Comparison of ENCODE assay signal across 8 mouse cellular contexts in the genomic region with DNA sequence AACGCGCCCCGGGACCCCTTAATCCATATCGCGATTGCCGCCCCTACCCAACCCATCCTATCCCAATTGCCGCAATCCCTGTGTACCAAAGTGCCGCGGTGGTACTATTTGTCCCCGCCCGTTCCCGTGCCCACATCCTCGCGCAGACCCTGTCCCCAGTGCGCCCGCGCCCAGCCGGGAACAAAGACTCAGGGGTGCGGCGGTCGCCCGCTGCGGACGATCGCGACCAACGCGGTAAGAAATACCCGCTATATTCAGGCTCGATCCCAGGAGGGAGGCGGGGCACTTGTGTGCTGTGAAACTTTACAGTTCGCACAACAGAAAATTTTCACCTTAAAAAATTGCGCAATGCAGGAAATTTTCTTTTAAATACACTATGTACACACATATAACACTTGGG. TPM values are rescaled to one million over a fixed set of nuclear protein-coding genes. Genes with fewer than 3 reads are reported as not detected.
A peak's percentile ranks its signal among the peaks of the same experiment; 100 is the strongest.
DNase-seq lines count a peak whose midpoint lies in the region; ATAC-seq lines count a peak whose summit lies in the region.

No protein-coding gene starts in this region.

- peaks cover 35% of the 10 kb centered on the region for H3K9me3 ChIP-seq in heart, embryonic 14.5 days (ENCODE audit: control insufficient read depth, low read length)
- no peaks in the 10 kb centered on the region; the same call in 1 of the 2 replicates for H3K9me3 ChIP-seq in hindbrain, embryonic 11.5 days (ENCODE audit: control insufficient read depth, low read length)
- H3K9me3 ChIP-seq in midbrain, embryonic 11.5 days (ENCODE audit: control insufficient read depth, low read length), result peaks cover 21% of the 10 kb centered on the region

- H3K36me3 ChIP-seq in heart, embryonic 14.5 days (ENCODE audit: control insufficient read depth, insufficient read depth, low read length), result peaks cover 40% of the 10 kb centered on the region
- H3K36me3 ChIP-seq in hindbrain, embryonic 11.5 days (ENCODE audit: control insufficient read depth, insufficient read depth, low read length), result peaks cover 13% of the 10 kb centered on the region
- H3K36me3 ChIP-seq in midbrain, embryonic 11.5 days (ENCODE audit: control insufficient read depth, insufficient read depth, low read length), result peaks cover 21% of the 10 kb centered on the region

- H3K4me1 ChIP-seq in heart, embryonic 14.5 days (ENCODE audit: control insufficient read depth in 2 of 2, insufficient read depth in 2 of 2, low read length in 2 of 2), result peaks cover 0 to 16% of the 10 kb centered on the region in 2 experiments; a peak in 3 of 4 replicates
- peaks cover 7% of the 10 kb centered on the region for H3K4me1 ChIP-seq in hindbrain, embryonic 11.5 days (replicated peaks; ENCODE audit: control insufficient read depth, insufficient read depth, low read length)
- peaks cover 17% of the 10 kb centered on the region for H3K4me1 ChIP-seq in midbrain, embryonic 11.5 days (ENCODE audit: control insufficient read depth, insufficient read depth, low read length)

- peak overlapping the region; percentile 85 for H3K4me2 ChIP-seq in heart, embryonic 14.5 days (ENCODE audit: low read length)
- peak overlapping the region; percentile 22 for H3K4me2 ChIP-seq in hindbrain, embryonic 11.5 days (replicated peaks; ENCODE audit: low read depth, low read length)
- peak overlapping the region; percentile 58 for H3K4me2 ChIP-seq in midbrain, embryonic 11.5 days

- H3K9ac ChIP-seq in heart, embryonic 14.5 days (ENCODE audit: low read length), result peak overlapping the region; percentile 70
- H3K9ac ChIP-seq in hindbrain, embryonic 11.5 days (ENCODE audit: low read depth, low read length), result peak overlapping the region; percentile 78
- peak overlapping the region; percentile 81 for H3K9ac ChIP-seq in midbrain, embryonic 11.5 days (ENCODE audit: low read length)

- peak overlapping the region; percentile 49 to 55 for H3K4me3 ChIP-seq in heart, embryonic 14.5 days (ENCODE audit: control insufficient read depth in 1 of 2, insufficient read depth in 1 of 2, low read depth in 1 of 2, low read length in 2 of 2)
- peak overlapping the region; percentile 62 for H3K4me3 ChIP-seq in hindbrain, embryonic 11.5 days (ENCODE audit: low read depth, low read length)
- peak overlapping the region; percentile 57 for H3K4me3 ChIP-seq in midbrain, embryonic 11.5 days (ENCODE audit: low read depth, low read length)

- no peak for DNase-seq in heart, postnatal 25 days (ENCODE audit: low spot score)
- peak; percentile 35 for DNase-seq in R1 (ENCODE audit: low read depth, low spot score)
- peak; percentile 59 for DNase-seq in hindbrain, embryonic 11.5 days (ENCODE audit: low spot score)
- no peak for DNase-seq in midbrain, embryonic 11.5 days (ENCODE audit: low spot score, missing footprints)
- DNase-seq in retina, postnatal 1 day, result no peak
- no peak for DNase-seq in thymus, postnatal 14 days
- no peak for DNase-seq in ovary, postnatal 36 days (ENCODE audit: low spot score)

- ATAC-seq in heart, embryonic 14.5 days (ENCODE audit: insufficient number of reproducible peaks, insufficient read depth, low FRiP score, low read depth), result no peak
- ATAC-seq in hindbrain, embryonic 11.5 days (ENCODE audit: low FRiP score), result peak; percentile 22; the same call in 1 of the 2 replicates
- no peak for ATAC-seq in midbrain, embryonic 11.5 days (ENCODE audit: low FRiP score)

- no peak overlapping the region for H3K27ac ChIP-seq in heart, embryonic 14.5 days (replicated peaks in 1 of 2; ENCODE audit: control insufficient read depth in 1 of 2, insufficient read depth in 1 of 2, low read depth in 2 of 2, low read length in 2 of 2)
- peak overlapping the region; percentile 70 for H3K27ac ChIP-seq in hindbrain, embryonic 11.5 days (ENCODE audit: low read depth, low read length)
- H3K27ac ChIP-seq in midbrain, embryonic 11.5 days (ENCODE audit: low read depth, low read length), result peak overlapping the region; percentile 70

- intact Hi-C loops in heart, postnatal 25 days (cut with DNase I), result no loop called here

- WGBS in heart, embryonic 14.5 days, result 54% methylated on average over 33 of the region's 33 CpGs
- WGBS in hindbrain, embryonic 11.5 days, result 46% methylated on average over 33 of the region's 33 CpGs
- 62% methylated on average over 33 of the region's 33 CpGs for WGBS in midbrain, embryonic 11.5 days

- H3K27me3 ChIP-seq in heart, embryonic 14.5 days (ENCODE audit: control insufficient read depth, insufficient read depth, low read length), result no peaks in the 10 kb centered on the region
- H3K27me3 ChIP-seq in hindbrain, embryonic 11.5 days (ENCODE audit: control insufficient read depth, insufficient read depth, low read length), result no peaks in the 10 kb centered on the region
- no peaks in the 10 kb centered on the region; the same call in 1 of the 2 replicates for H3K27me3 ChIP-seq in midbrain, embryonic 11.5 days (ENCODE audit: control insufficient read depth, insufficient read depth, low read length)

RNA-seq across cellular contexts. Expression of a gene that starts 0.4 kb away (rescaled TPM):
- 34.0 and 71.8 TPM in 2 replicates for polyA plus RNA-seq in heart, embryonic 14.5 days (2014; fragmentation: Nextera tagmentation; extraction: Ambion mirVana)
- 1 to 10 TPM in 1 of 2 experiments, under 1 TPM in 1; 0.29 to 1.4 TPM for total RNA-seq in heart, postnatal 25 days (2021)
- polyA plus RNA-seq in hindbrain, embryonic 11.5 days (2014; fragmentation: Nextera tagmentation; extraction: Ambion mirVana), result 1,515 and 1,745 TPM in 2 replicates
- 1,391 and 1,438 TPM in 2 replicates for polyA plus RNA-seq in midbrain, embryonic 11.5 days (2014; fragmentation: Nextera tagmentation; extraction: Ambion mirVana)

RNA-seq across cellular contexts. Expression of a gene that starts 10.8 kb away (rescaled TPM):
- polyA plus RNA-seq in heart, embryonic 14.5 days (2014; fragmentation: Nextera tagmentation; extraction: Ambion mirVana), result 41.0 and 41.6 TPM in 2 replicates
- 10 to 100 TPM; 51.8 to 54.9 TPM for total RNA-seq in heart, postnatal 25 days (2021)
- 117 and 118 TPM in 2 replicates for polyA plus RNA-seq in hindbrain, embryonic 11.5 days (2014; fragmentation: Nextera tagmentation; extraction: Ambion mirVana)
- 110 and 117 TPM in 2 replicates for polyA plus RNA-seq in midbrain, embryonic 11.5 days (2014; fragmentation: Nextera tagmentation; extraction: Ambion mirVana)

Comparison
In these comparisons a context has a peak if more than half of its experiments do, and no peak if none do; other contexts are left out.
1. H3K27ac ChIP-seq: peak in hindbrain, embryonic 11.5 days (single experiment) and midbrain, embryonic 11.5 days (single experiment); none in heart, embryonic 14.5 days (0 of 2).
2. H3K4me2 ChIP-seq: peak in every context shown above with its lines; median percentile 85 in heart, embryonic 14.5 days; 58 in midbrain, embryonic 11.5 days; 22 in hindbrain, embryonic 11.5 days.
3. DNase-seq: peak in R1 (single experiment) and hindbrain, embryonic 11.5 days (single experiment); none in heart, postnatal 25 days (single experiment), midbrain, embryonic 11.5 days (single experiment), retina, postnatal 1 day (single experiment), thymus, postnatal 14 days (single experiment) and ovary, postnatal 36 days (single experiment).
4. RNA of a gene that starts 0.4 kb away (polyA plus RNA-seq): 1,515 to 1,745 TPM in hindbrain, embryonic 11.5 days and 1,391 to 1,438 TPM in midbrain, embryonic 11.5 days; 34.0 to 71.8 TPM in heart, embryonic 14.5 days; every median in the first group is over 10 times any median in the second.
5. Peak in every context shown above with its lines, with median percentiles within 50 percentile points of each other: H3K4me3 ChIP-seq and H3K9ac ChIP-seq.